Mouse (Mus musculus): Measurements from ENCODE around the gene Saal1. TPM values are rescaled to one million over a fixed set of nuclear protein-coding genes. Genes with fewer than 3 reads are reported as not detected.
"Not testable (repeated sequence)": the region's sequence is repeated elsewhere in the genome, so short reads cannot be mapped to it uniquely, and the experiment has no call there.

Saal1 gene
- 12.4 and 13.7 TPM in 2 replicates for polyA plus RNA-seq (2012; rRNA removed)

GRCm38 (mm10) chr7:46710390-46710844 lies at the start of gene Saal1:
Gene Saal1, minus strand, starts transcription at chr7:46710680.
- under 1% methylated on average over 38 of the region's 38 CpGs for WGBS

DNA sequence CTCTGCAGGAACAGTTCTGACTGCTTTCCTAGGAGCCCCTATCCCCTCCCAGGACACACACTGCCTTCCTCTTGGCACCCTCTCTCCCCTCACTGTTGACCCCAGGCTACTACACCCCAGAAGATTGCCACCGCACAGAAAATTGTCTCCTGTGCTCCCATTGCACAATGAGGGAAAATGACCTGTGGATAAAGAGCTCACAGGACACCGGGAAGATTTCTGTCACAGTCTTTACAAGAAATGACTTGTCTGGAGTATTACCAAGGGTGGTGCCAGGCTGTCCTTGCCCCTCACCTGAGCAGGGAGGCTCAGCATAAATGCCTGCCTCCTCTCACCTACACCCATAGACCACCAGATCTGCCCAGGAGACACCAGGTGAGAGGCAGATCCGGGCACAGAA lies 41.0 kb upstream of the Saal1 start, which contains the start of gene Saa2:
TSS of gene Saa2 (plus strand) at position 301 of the 400 bp plus-strand sequence.
- TF ChIP-seq CTCF (IDR thresholded peaks at IDR 0.05; ENCODE audit: borderline replicate concordance, insufficient read depth, low read depth, low read length) (no peak), POLR2A (IDR thresholded peaks at IDR 0.05; ENCODE audit: borderline replicate concordance, insufficient read depth, low read length) (no peak)
- Histone ChIP-seq H3K4me1 (ENCODE audit: control insufficient read depth, insufficient read depth, low read length) (peaks cover 14% of the 10 kb centered on the region), H3K27me3 (ENCODE audit: control insufficient read depth, insufficient read depth, low read length) (no peaks in the 10 kb centered on the region), H3K4me3 (replicated peaks; ENCODE audit: insufficient read depth, low read depth, low read length) (no peak within 1 kb of the TSS), H3K27ac (ENCODE audit: insufficient read depth, low read length) (no peak within 1 kb of the TSS)
- DNase-seq: no peak
- WGBS: 52% methylated on average over 3 of the region's 3 CpGs

More at GRCm38 (mm10) chr7:46710390-46710844, at the start of gene Saal1:
- peak; percentile 84 for TF ChIP-seq CTCF (IDR thresholded peaks at IDR 0.05; ENCODE audit: borderline replicate concordance, insufficient read depth, low read depth, low read length)
- TF ChIP-seq POLR2A (IDR thresholded peaks at IDR 0.05; ENCODE audit: borderline replicate concordance, insufficient read depth, low read length): peak; percentile 62; the same call in 1 of the 2 replicates
- Histone ChIP-seq H3K4me1 (ENCODE audit: control insufficient read depth, insufficient read depth, low read length) (peaks cover 4% of the 10 kb centered on the region; the same call in 1 of the 2 replicates), H3K27me3 (ENCODE audit: control insufficient read depth, insufficient read depth, low read length) (no peaks in the 10 kb centered on the region), H3K27ac (ENCODE audit: insufficient read depth, low read length) (peak within 1 kb of the TSS; percentile 75), H3K4me3 (replicated peaks; ENCODE audit: insufficient read depth, low read depth, low read length) (peak within 1 kb of the TSS; percentile 72)
- peak; percentile 85 to 89 for DNase-seq

- H3K4me1 ChIP-seq (ENCODE audit: control insufficient read depth, insufficient read depth, low read length): peaks cover 10% of the 10 kb centered on the region
- H3K27ac ChIP-seq (ENCODE audit: insufficient read depth, low read length): no peak overlapping the region
- DNase-seq: no peak
- 75% methylated on average over 3 of the region's 3 CpGs for whole genome bisulfite sequencing
- TF ChIP-seq POLR2A (IDR thresholded peaks at IDR 0.05; ENCODE audit: borderline replicate concordance, insufficient read depth, low read length) (no peak), CTCF (IDR thresholded peaks at IDR 0.05; ENCODE audit: borderline replicate concordance, insufficient read depth, low read depth, low read length) (no peak)
- no peaks in the 10 kb centered on the region for H3K27me3 ChIP-seq (ENCODE audit: control insufficient read depth, insufficient read depth, low read length)
- no peak overlapping the region for H3K4me3 ChIP-seq (replicated peaks; ENCODE audit: insufficient read depth, low read depth, low read length)
These were observed 38.0 kb upstream of the Saal1 start for GRCm38 (mm10) chr7:46748459-46748858.

GRCm38 (mm10) chr7:46746381-46746780 lies 35.9 kb upstream of the Saal1 start:
- DNase-seq: no peak

DNA sequence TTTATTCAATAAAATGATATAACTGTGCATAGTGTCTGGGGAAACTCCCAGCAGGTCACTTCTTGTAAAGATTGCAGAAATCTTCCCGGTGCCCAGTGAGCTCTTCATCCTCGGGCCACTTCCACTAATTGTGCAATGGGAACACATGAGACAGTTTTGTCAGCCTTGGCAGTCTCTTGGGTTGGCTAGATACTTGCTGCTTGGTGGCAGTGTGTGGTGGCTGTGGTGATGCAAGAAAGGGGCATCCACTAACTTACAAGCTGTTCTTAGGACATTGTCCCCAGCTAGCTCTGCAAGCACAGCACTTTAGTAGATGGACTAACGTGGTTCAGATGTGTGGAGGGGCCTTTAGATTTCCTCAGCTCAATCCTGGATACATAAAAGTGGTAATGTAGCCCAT lies 35.3 kb upstream of the Saal1 start:
- H3K27ac ChIP-seq (ENCODE audit: insufficient read depth, low read length): no peak overlapping the region
- WGBS: 77% methylated on average over 3 of the region's 3 CpGs
- no peak overlapping the region for H3K4me3 ChIP-seq (replicated peaks; ENCODE audit: insufficient read depth, low read depth, low read length)
- no peak for DNase-seq
- TF ChIP-seq CTCF (IDR thresholded peaks at IDR 0.05; ENCODE audit: borderline replicate concordance, insufficient read depth, low read depth, low read length) (no peak), POLR2A (IDR thresholded peaks at IDR 0.05; ENCODE audit: borderline replicate concordance, insufficient read depth, low read length) (no peak)
- no peaks in the 10 kb centered on the region; the same call in 1 of the 2 replicates for H3K4me1 ChIP-seq (ENCODE audit: control insufficient read depth, insufficient read depth, low read length)
- no peaks in the 10 kb centered on the region for H3K27me3 ChIP-seq (ENCODE audit: control insufficient read depth, insufficient read depth, low read length)

More at GRCm38 (mm10) chr7:46746381-46746780, 35.9 kb upstream of the Saal1 start:
- Histone ChIP-seq H3K4me3 (replicated peaks; ENCODE audit: insufficient read depth, low read depth, low read length) (no peak overlapping the region), H3K27me3 (ENCODE audit: control insufficient read depth, insufficient read depth, low read length) (no peaks in the 10 kb centered on the region), H3K4me1 (ENCODE audit: control insufficient read depth, insufficient read depth, low read length) (no peaks in the 10 kb centered on the region; the same call in 1 of the 2 replicates), H3K27ac (ENCODE audit: insufficient read depth, low read length) (no peak overlapping the region)
- 91% methylated on average over 7 of the region's 7 CpGs for WGBS
- TF ChIP-seq CTCF (IDR thresholded peaks at IDR 0.05; ENCODE audit: borderline replicate concordance, insufficient read depth, low read depth, low read length): no peak
- no peak for TF ChIP-seq POLR2A (IDR thresholded peaks at IDR 0.05; ENCODE audit: borderline replicate concordance, insufficient read depth, low read length)

GRCm38 (mm10) chr7:46742880-46743279 lies 32.4 kb upstream of the Saal1 start, which contains the start of gene Saa1:
Gene Saa1, minus strand, starts transcription at chr7:46742980.
- WGBS: 54% methylated on average over 3 of the region's 3 CpGs
- not testable (repeated sequence) for H3K4me1 ChIP-seq (ENCODE audit: control insufficient read depth, insufficient read depth, low read length); H3K27me3 ChIP-seq (ENCODE audit: control insufficient read depth, insufficient read depth, low read length); H3K4me3 ChIP-seq (replicated peaks; ENCODE audit: insufficient read depth, low read depth, low read length); H3K27ac ChIP-seq (ENCODE audit: insufficient read depth, low read length); DNase-seq

- not testable (repeated sequence) for DNase-seq; H3K27me3 ChIP-seq (ENCODE audit: control insufficient read depth, insufficient read depth, low read length); H3K4me1 ChIP-seq (ENCODE audit: control insufficient read depth, insufficient read depth, low read length); H3K27ac ChIP-seq (ENCODE audit: insufficient read depth, low read length); H3K4me3 ChIP-seq (replicated peaks; ENCODE audit: insufficient read depth, low read depth, low read length)
- 88% methylated on average over 5 of the region's 5 CpGs for WGBS
These were observed 29.6 kb upstream of the Saal1 start for GRCm38 (mm10) chr7:46740041-46740440.

- Histone ChIP-seq H3K27ac (ENCODE audit: insufficient read depth, low read length) (no peak overlapping the region), H3K4me3 (replicated peaks; ENCODE audit: insufficient read depth, low read depth, low read length) (no peak overlapping the region), H3K27me3 (ENCODE audit: control insufficient read depth, insufficient read depth, low read length) (no peaks in the 10 kb centered on the region), H3K4me1 (ENCODE audit: control insufficient read depth, insufficient read depth, low read length) (no peaks in the 10 kb centered on the region; the same call in 1 of the 2 replicates)
- TF ChIP-seq CTCF (IDR thresholded peaks at IDR 0.05; ENCODE audit: borderline replicate concordance, insufficient read depth, low read depth, low read length) (no peak), POLR2A (IDR thresholded peaks at IDR 0.05; ENCODE audit: borderline replicate concordance, insufficient read depth, low read length) (no peak)
- WGBS: 80% methylated on average over 12 of the region's 12 CpGs
- DNase-seq: no peak
These were observed 28.3 kb upstream of the Saal1 start for GRCm38 (mm10) chr7:46738561-46739460.
